Mouse (Mus musculus) gastrocnemius, postnatal 4 days (tissue): ENCODE results near the gene Mrpl33. TPM values are rescaled to one million over a fixed set of nuclear protein-coding genes. Genes with fewer than 3 reads are reported as not detected.

Experiments
- DNase-seq, 2 experiments: peaks; one replicate each; pipeline ENCODE4 v3.0.0; 2021 to 2022; ENCODE audit warnings: low spot score in 2 of 2, mixed read lengths in 2 of 2
- microRNA-seq: library from miRNA; unstranded; fragments of <30 nt; microRNA quantifications from one replicate; pipeline ENCODE4 v1.2.0, GENCODE M21; 2021
- total RNA-seq, 2 experiments: library from RNA; stranded (reverse); gene quantifications; 2 replicates each; pipeline ENCODE4 v1.2.3; 2021

Gene Mrpl33
- total RNA-seq, 2 experiments from 2014 or later: 229 to 230 TPM

GRCm38 (mm10) chr5:31696971-31697643 is 100.4 kb downstream of the Mrpl33 start, which contains the start of gene Rbks:
TSS of gene Rbks (minus strand) at chr5:31697627.
- DNase-seq: no peak

DNA sequence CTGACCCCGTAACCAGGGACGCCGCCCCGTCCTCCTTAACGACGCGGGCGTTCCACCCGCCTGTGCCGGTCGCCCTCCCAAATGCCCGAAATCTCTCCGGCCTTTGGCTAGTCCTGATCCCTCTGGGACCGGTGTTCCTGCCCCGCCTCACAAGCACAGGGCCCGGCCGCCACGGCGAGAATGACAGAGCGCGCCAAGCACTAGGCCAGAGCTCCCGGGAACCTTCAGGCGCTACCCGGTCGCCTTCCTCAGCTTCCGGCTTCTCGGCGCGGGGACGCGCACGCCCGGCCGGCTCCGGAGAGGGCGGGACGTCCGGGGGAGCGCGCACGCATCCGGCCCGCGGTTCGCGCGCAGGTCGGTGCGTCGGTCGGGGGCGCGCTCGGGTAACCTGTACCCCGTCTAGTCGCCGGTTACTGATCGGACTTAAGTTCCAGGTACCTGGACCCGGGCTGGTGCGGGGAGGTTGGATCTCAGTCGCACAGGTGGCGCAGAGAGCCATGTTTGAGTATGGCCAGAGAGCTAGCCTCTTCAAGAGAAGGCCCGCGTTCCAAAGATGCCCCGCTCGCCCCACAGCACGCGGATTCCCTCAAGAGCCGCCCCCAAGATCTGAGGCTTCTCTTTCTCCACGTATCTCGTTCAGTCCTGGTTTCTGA is 101.0 kb downstream of the Mrpl33 start, which contains the start of gene Babam2:
Gene Babam2, plus strand, starts transcription at position 41 of the 653 bp plus-strand sequence.
- peak; percentile 88 to 92 for DNase-seq

GRCm38 (mm10) chr5:31698297-31698726 is 101.6 kb downstream of the Mrpl33 start:
- DNase-seq: peak; percentile 41 to 58

- no peak for DNase-seq
These were observed 102.2 kb downstream of the Mrpl33 start for GRCm38 (mm10) chr5:31698931-31699330.

DNA sequence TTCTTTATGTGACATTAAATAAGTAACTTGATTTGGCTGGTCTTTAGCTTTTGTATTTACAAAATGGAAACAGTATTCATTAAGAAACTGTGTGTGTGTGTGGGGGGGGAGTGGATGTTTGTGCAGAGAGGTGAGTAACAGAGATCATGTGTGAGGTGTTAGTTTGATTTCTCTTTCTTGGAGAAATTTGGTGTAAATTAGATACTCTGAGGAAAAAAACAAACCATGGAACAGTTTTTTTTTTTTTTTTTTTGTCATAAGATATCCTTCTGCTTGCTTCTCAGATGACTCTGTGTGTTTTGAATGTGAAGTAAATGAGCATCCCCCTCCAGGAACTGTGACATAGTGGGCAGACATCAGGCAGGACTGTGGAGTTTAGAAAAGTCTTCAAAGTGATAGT is 102.7 kb downstream of the Mrpl33 start:
- no peak for DNase-seq

GRCm38 (mm10) chr5:31704971-31705370 is 108.2 kb downstream of the Mrpl33 start:
- no peak for DNase-seq

- no peak for DNase-seq
These were observed 110.1 kb downstream of the Mrpl33 start for GRCm38 (mm10) chr5:31706826-31707225.

DNA sequence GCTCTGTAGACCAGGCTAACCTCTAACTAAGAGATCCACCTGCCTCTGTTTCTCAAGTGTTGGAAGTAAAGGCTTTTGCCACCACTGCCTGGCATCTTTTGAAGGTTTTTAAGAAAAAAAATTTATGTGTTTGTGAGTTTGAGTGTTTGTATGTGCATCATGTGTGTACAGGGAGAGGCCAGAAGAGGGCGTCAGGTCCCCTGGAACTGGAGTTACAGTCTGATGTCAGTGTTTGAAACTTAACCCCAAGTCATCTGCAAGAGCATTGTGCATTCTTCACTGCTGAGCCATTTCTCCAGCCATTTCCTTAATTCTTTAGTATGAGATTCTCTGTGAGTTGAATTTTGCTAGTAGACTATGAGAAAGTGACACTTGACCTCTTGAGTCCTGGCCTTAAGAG is 112.7 kb downstream of the Mrpl33 start:
- DNase-seq: no peak

GRCm38 (mm10) chr5:31713280-31713711 is 116.6 kb downstream of the Mrpl33 start:
- no peak for DNase-seq

- DNase-seq: no peak
These were observed 117.1 kb downstream of the Mrpl33 start for GRCm38 (mm10) chr5:31713841-31714264.

Small RNA genes within 50 kb of the gene (microRNA-seq; reads per million reads assigned to microRNA genes)
- not detected for gene Mir3473e

Other genes starting within 250 kb of the Mrpl33 start
- gene Zfp512, start 144.5 kb upstream of the Mrpl33 start, total RNA-seq: 10 to 100 TPM; 20.7 to 22.2 TPM
- under 1 TPM; 0.29 to 0.61 TPM for gene 4930548H24Rik, start 111.2 kb upstream of the Mrpl33 start, total RNA-seq
- 10 to 100 TPM; 20.2 to 20.9 TPM for gene Gpn1, start 102.2 kb upstream of the Mrpl33 start, total RNA-seq
- 10 to 100 TPM; 27.3 to 29.8 TPM for gene Slc4a1ap, start 69.9 kb upstream of the Mrpl33 start, total RNA-seq
- gene Supt7l, start 69.1 kb upstream of the Mrpl33 start, total RNA-seq: 10 to 100 TPM; 14.0 to 15.1 TPM
- gene Rbks, start 100.7 kb downstream of the Mrpl33 start, total RNA-seq: 1 to 10 TPM; 2.9 to 4.6 TPM
- gene Babam2, start 100.7 kb downstream of the Mrpl33 start, total RNA-seq: 10 to 100 TPM; 45.0 to 51.0 TPM